Mouse (Mus musculus): ENCODE data around the gene Atp5d. TPM values are rescaled to one million over a fixed set of nuclear protein-coding genes. Genes with fewer than 3 reads are reported as not detected.

Atp5d gene
- polyA plus RNA-seq, 1 experiment from 2014 or later = 494 TPM

GRCm38 (mm10) chr10:80173358-80173757 lies 34.9 kb downstream of the Atp5d start:
- Histone ChIP-seq H3K27ac (peak overlapping the region; percentile 90), H3K4me2 (peak overlapping the region; percentile 67), H3K9ac (peak overlapping the region; percentile 35; the same call in 1 of the 2 replicates), H3K9me3 (no peaks in the 10 kb centered on the region), H3K27me3 (no peaks in the 10 kb centered on the region), H3K4me1 (peaks cover 43% of the 10 kb centered on the region), H3K36me3 (peaks cover 28% of the 10 kb centered on the region), H3K4me3 (peak overlapping the region; percentile 64)
- WGBS = 8% methylated on average over 11 of the region's 11 CpGs
- no peak for ATAC-seq (ENCODE audit: insufficient number of reproducible peaks, low FRiP score, low TSS enrichment, low read depth)

GRCm38 (mm10) chr10:80173955-80174640 lies 35.7 kb downstream of the Atp5d start:
- no peaks in the 10 kb centered on the region for H3K27me3 ChIP-seq
- peaks cover 35% of the 10 kb centered on the region for H3K4me1 ChIP-seq
- no peak overlapping the region for H3K27ac ChIP-seq
- no peak overlapping the region for H3K9ac ChIP-seq
- H3K4me3 ChIP-seq = no peak overlapping the region
- 84% methylated on average over 10 of the region's 10 CpGs for WGBS
- no peak overlapping the region for H3K4me2 ChIP-seq
- ATAC-seq (ENCODE audit: insufficient number of reproducible peaks, low FRiP score, low TSS enrichment, low read depth) = no peak
- H3K9me3 ChIP-seq = no peaks in the 10 kb centered on the region
- peaks cover 28% of the 10 kb centered on the region for H3K36me3 ChIP-seq

GRCm38 (mm10) chr10:80174705-80175104 lies 36.3 kb downstream of the Atp5d start:
- Histone ChIP-seq H3K9me3 (no peaks in the 10 kb centered on the region), H3K27me3 (no peaks in the 10 kb centered on the region), H3K4me3 (no peak overlapping the region), H3K27ac (no peak overlapping the region), H3K4me2 (no peak overlapping the region), H3K9ac (no peak overlapping the region), H3K36me3 (peaks cover 27% of the 10 kb centered on the region), H3K4me1 (peaks cover 32% of the 10 kb centered on the region)
- no peak for ATAC-seq (ENCODE audit: insufficient number of reproducible peaks, low FRiP score, low TSS enrichment, low read depth)
- WGBS = 40% methylated on average over 2 of the region's 2 CpGs

- Histone ChIP-seq H3K4me3 (no peak overlapping the region), H3K36me3 (peaks cover 17% of the 10 kb centered on the region), H3K4me2 (no peak overlapping the region), H3K27ac (no peak overlapping the region), H3K4me1 (peaks cover 36% of the 10 kb centered on the region), H3K9me3 (no peaks in the 10 kb centered on the region), H3K27me3 (no peaks in the 10 kb centered on the region), H3K9ac (no peak overlapping the region)
- 24% methylated on average over 4 of the region's 4 CpGs for WGBS
- ATAC-seq (ENCODE audit: insufficient number of reproducible peaks, low FRiP score, low TSS enrichment, low read depth) = no peak
These were observed 37.3 kb downstream of the Atp5d start for GRCm38 (mm10) chr10:80175536-80176269.

GRCm38 (mm10) chr10:80176270-80176834 lies 37.9 kb downstream of the Atp5d start:
- Histone ChIP-seq H3K27me3 (no peaks in the 10 kb centered on the region), H3K36me3 (peaks cover 11% of the 10 kb centered on the region), H3K27ac (no peak overlapping the region), H3K9me3 (no peaks in the 10 kb centered on the region), H3K4me3 (no peak overlapping the region), H3K4me1 (peaks cover 43% of the 10 kb centered on the region), H3K4me2 (no peak overlapping the region), H3K9ac (no peak overlapping the region)
- no peak for ATAC-seq (ENCODE audit: insufficient number of reproducible peaks, low FRiP score, low TSS enrichment, low read depth)
- 84% methylated on average over 5 of the region's 5 CpGs for WGBS

- Histone ChIP-seq H3K4me1 (peaks cover 37% of the 10 kb centered on the region), H3K9me3 (no peaks in the 10 kb centered on the region), H3K27ac (no peak overlapping the region), H3K36me3 (peaks cover 5% of the 10 kb centered on the region), H3K27me3 (no peaks in the 10 kb centered on the region), H3K4me2 (no peak overlapping the region), H3K9ac (no peak overlapping the region), H3K4me3 (no peak overlapping the region)
- ATAC-seq (ENCODE audit: insufficient number of reproducible peaks, low FRiP score, low TSS enrichment, low read depth) = no peak
- WGBS = 76% methylated on average over 7 of the region's 7 CpGs
These were observed 39.2 kb downstream of the Atp5d start for GRCm38 (mm10) chr10:80177441-80178279.

GRCm38 (mm10) chr10:80179068-80180051 lies 40.9 kb downstream of the Atp5d start, which contains the start of gene Efna2:
Gene Efna2, plus strand, starts transcription at chr10:80179482.
- H3K36me3 ChIP-seq = peaks cover 5% of the 10 kb centered on the region
- H3K4me2 ChIP-seq = peak within 1 kb of the TSS; percentile 63
- peak within 1 kb of the TSS; percentile 77 for H3K4me3 ChIP-seq
- H3K9me3 ChIP-seq = no peaks in the 10 kb centered on the region
- peak within 1 kb of the TSS; percentile 85 for H3K9ac ChIP-seq
- peaks cover 32% of the 10 kb centered on the region for H3K4me1 ChIP-seq
- peak within 1 kb of the TSS; percentile 79 for H3K27ac ChIP-seq
- WGBS = 2% methylated on average over 86 of the region's 106 CpGs
- ATAC-seq (ENCODE audit: insufficient number of reproducible peaks, low FRiP score, low TSS enrichment, low read depth) = peak; percentile 44
- no peaks in the 10 kb centered on the region for H3K27me3 ChIP-seq

GRCm38 (mm10) chr10:80180288-80180687 lies 41.9 kb downstream of the Atp5d start:
- no peak for ATAC-seq (ENCODE audit: insufficient number of reproducible peaks, low FRiP score, low TSS enrichment, low read depth)
- Histone ChIP-seq H3K4me3 (peak overlapping the region; percentile 77), H3K36me3 (peaks cover 5% of the 10 kb centered on the region), H3K9me3 (no peaks in the 10 kb centered on the region), H3K4me2 (peak overlapping the region; percentile 63), H3K27me3 (no peaks in the 10 kb centered on the region), H3K27ac (peak overlapping the region; percentile 40; the same call in 1 of the 2 replicates), H3K9ac (peak overlapping the region; percentile 85), H3K4me1 (peaks cover 34% of the 10 kb centered on the region)
- WGBS = 26% methylated on average over 6 of the region's 6 CpGs

GRCm38 (mm10) chr10:80180823-80181222 lies 42.4 kb downstream of the Atp5d start:
- no peak for ATAC-seq (ENCODE audit: insufficient number of reproducible peaks, low FRiP score, low TSS enrichment, low read depth)
- 21% methylated on average over 5 of the region's 5 CpGs for WGBS

GRCm38 (mm10) chr10:80182547-80182946 lies 44.1 kb downstream of the Atp5d start:
- Histone ChIP-seq H3K36me3 (peaks cover 7% of the 10 kb centered on the region), H3K9me3 (no peaks in the 10 kb centered on the region), H3K27me3 (no peaks in the 10 kb centered on the region), H3K27ac (no peak overlapping the region), H3K4me2 (no peak overlapping the region), H3K9ac (no peak overlapping the region), H3K4me1 (peaks cover 38% of the 10 kb centered on the region), H3K4me3 (no peak overlapping the region)
- ATAC-seq (ENCODE audit: insufficient number of reproducible peaks, low FRiP score, low TSS enrichment, low read depth) = no peak
- WGBS = 90% methylated on average over 7 of the region's 7 CpGs

More at GRCm38 (mm10) chr10:80180823-80181222, 42.4 kb downstream of the Atp5d start:
- Histone ChIP-seq H3K27me3 (no peaks in the 10 kb centered on the region), H3K27ac (peak overlapping the region; percentile 40), H3K4me3 (peak overlapping the region; percentile 77), H3K9me3 (no peaks in the 10 kb centered on the region), H3K4me2 (peak overlapping the region; percentile 63), H3K36me3 (peaks cover 5% of the 10 kb centered on the region), H3K9ac (peak overlapping the region; percentile 85; the same call in 1 of the 2 replicates), H3K4me1 (peaks cover 36% of the 10 kb centered on the region)
